Mouse (Mus musculus) cerebellum, postnatal 36 days (tissue): ENCODE results near the gene Cd207.

Experiments
- DNase-seq, 2 experiments: peaks; one replicate each; pipeline ENCODE4 v3.0.0; 2021 to 2022; ENCODE audit warnings: mixed read lengths in 2 of 2

The Cd207 gene

GRCm38 (mm10) chr6:83677757-83678156 is at the start of gene Cd207:
Cd207 (minus strand) TSS chr6:83677857.
- DNase-seq: no peak

- no peak for DNase-seq
Measured at GRCm38 (mm10) chr6:83727178-83727577, 49.5 kb upstream of the Cd207 start.

GRCm38 (mm10) chr6:83722526-83722925 is 44.9 kb upstream of the Cd207 start:
- DNase-seq: no peak

- no peak for DNase-seq
Measured at GRCm38 (mm10) chr6:83717026-83717425, 39.4 kb upstream of the Cd207 start.

- no peak for DNase-seq
Measured at GRCm38 (mm10) chr6:83715461-83716196, 38.0 kb upstream of the Cd207 start.

GRCm38 (mm10) chr6:83714221-83715123 is 36.8 kb upstream of the Cd207 start:
- no peak for DNase-seq

- DNase-seq: no peak
Measured at GRCm38 (mm10) chr6:83713271-83714136, 35.8 kb upstream of the Cd207 start.

- no peak for DNase-seq
Measured at GRCm38 (mm10) chr6:83711725-83712475, 34.2 kb upstream of the Cd207 start.

GRCm38 (mm10) chr6:83711067-83711675 is 33.5 kb upstream of the Cd207 start, which contains the start of gene Vax2:
Vax2 (plus strand) TSS chr6:83711264.
- DNase-seq: no peak

- DNase-seq: no peak
Measured at GRCm38 (mm10) chr6:83710361-83711066, 32.9 kb upstream of the Cd207 start.

GRCm38 (mm10) chr6:83707738-83708510 is 30.3 kb upstream of the Cd207 start:
- no peak for DNase-seq

- no peak for DNase-seq
Measured at GRCm38 (mm10) chr6:83704701-83705100, 27.0 kb upstream of the Cd207 start.

- DNase-seq: no peak
Measured at GRCm38 (mm10) chr6:83704294-83704693, 26.6 kb upstream of the Cd207 start.

- DNase-seq: no peak
Measured at GRCm38 (mm10) chr6:83703722-83704078, 26.0 kb upstream of the Cd207 start.

GRCm38 (mm10) chr6:83703000-83703721 is 25.5 kb upstream of the Cd207 start:
- no peak for DNase-seq

GRCm38 (mm10) chr6:83702146-83702999 is 24.7 kb upstream of the Cd207 start:
- DNase-seq: no peak

- DNase-seq: no peak
Measured at GRCm38 (mm10) chr6:83701001-83701400, 23.3 kb upstream of the Cd207 start.

GRCm38 (mm10) chr6:83699971-83700370 is 22.3 kb upstream of the Cd207 start:
- no peak for DNase-seq

- no peak for DNase-seq
Measured at GRCm38 (mm10) chr6:83697932-83698331, 20.3 kb upstream of the Cd207 start.
